Mouse (Mus musculus) cerebellum, postnatal 4 days (tissue): ENCODE data around the gene Glo1.
A peak's percentile ranks its signal among the peaks of the same experiment; 100 is the strongest.

Experiments used
- DNase-seq, 2 experiments: peaks; one replicate each; pipeline ENCODE4 v3.0.0; 2022; ENCODE audit warnings: low spot score in 2 of 2, mixed read lengths in 1 of 2

Gene Glo1

DNA sequence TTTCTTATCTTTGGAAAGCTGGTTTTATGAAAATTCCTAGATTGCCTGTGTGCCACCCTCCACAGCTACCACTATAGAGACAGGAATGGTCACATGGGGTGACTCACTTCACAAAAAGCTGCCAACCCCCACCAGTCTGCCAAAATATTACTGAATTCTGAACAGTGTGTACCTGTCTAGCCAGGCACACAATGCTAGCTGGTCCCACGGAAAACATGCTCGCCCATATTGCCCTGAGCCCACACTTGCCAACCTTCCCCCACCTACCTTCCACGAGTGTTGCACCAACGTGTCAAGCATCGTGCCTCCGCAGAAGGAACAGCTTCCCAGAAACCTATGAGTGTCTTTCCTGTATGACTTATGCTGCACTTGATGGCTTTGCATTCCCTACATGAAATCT is 45.5 kb downstream of the Glo1 start:
- no peak for DNase-seq

DNA sequence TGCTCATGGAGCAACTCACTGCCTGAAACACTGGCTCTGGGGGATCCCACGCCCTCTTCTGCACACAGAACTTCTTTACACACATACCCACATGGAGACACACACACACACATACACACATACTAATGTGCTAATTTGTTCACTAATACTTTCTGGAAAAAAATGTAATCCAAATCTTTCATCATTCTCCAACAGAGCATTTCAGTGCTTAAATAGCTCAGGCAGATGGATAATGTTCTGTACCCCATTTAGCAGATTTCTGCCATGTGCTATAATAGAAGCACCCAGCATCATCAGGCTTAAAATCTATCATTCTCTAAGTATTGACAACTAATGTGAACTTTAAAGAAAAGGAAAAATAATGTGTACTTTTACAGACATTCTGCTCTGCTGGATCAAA is 45.9 kb downstream of the Glo1 start:
- DNase-seq = no peak

DNA sequence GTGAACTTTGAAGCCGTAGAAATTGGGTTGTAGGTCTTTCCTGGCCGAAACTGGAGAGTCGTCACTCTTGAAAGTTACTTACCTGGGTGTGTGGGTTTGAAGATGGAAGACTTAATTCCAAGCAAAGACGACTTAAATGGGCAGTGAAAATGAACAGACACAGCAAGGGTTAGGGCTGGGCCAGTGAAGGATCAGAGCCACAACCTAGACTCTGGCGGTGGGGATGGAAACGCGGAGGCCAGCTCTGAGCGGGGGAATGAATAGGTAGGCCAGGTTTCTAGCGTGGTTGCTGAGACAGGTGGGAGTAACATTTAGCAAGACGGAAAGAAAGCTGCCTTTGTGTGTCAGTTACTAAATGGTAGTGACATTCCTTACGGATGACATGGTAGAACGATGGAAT is 49.7 kb downstream of the Glo1 start:
- peak in 1 of 2 experiments; percentile 22 for DNase-seq

DNA sequence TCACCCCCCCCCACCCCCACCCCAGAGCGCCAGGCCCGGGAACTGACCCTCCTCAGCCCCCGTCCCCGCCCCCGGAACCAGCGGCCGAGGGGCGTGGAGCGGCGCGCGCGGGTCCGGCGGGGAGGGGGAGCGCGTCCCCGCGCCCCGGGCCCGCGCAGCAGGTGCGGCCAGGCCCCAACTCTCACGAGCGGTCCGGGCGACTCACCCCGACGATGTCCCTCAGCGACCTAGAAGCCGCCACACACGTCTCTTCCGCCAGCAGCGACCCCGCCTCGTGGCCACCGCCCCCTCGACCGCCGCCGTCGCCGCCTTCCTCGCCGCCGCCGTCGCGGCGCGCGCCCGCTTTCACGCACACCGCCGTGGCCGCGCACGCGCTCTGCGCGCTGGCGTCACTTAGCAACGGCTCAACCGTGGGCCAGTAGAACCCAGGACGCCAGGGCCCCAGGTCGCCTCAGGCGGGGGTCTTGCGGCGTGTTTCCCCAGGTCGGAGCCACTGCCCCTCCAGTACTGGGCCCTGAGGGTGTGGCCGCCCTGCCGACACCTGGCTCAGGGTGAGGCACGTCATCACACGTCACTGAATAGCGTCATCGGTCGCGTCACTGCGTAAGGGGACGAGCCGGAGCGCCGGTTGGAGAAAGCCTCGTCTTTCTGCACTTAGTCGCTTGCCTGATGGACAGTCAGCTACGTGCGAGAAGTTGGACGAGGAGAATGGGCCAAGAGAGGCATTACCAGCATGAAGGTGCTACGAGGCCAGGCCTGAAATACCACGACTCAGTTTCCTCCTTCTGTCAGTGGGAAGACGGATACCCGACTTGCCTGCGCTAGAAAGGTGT is 50.5 kb downstream of the Glo1 start, which contains the start of gene Btbd9:
Btbd9 (minus strand) TSS at position 548 of the 833 bp plus-strand sequence.
- peak; percentile 84 to 97 for DNase-seq

DNA sequence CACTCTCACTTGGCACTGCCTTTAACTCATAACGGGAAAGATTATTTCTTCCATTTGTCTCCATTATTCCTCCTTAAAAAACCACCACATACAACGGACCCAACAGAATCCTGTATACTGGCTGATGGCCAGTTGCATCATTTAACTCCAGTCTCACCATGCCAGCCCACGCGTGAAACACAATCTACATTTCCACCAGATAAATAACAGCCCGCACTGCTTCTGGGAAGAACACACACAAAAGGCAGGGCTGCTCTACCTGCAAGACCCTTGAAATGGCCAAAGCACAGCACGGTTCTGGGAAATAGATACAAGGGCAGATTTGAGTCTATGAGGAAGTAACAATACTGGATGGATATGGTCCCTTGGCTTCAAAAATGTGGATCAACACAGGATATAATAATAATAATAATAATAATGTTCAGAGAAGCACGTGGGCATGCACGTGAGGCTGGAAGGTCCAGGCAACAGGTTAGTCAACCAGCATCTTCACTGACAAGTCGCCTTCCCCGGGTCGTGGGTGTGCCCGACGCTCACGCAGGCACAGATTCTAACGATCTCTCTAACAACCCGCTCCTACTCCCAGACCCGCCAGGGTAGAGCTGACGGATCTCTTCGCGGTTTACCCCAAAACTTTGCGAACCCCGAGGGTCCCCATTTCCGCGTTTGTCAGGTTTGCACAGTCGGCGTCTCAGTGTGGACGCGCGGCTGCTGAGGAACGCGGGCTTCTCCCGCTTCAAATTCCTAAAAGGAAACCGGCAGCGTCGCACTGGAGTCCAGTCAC is 51.4 kb downstream of the Glo1 start:
- no peak for DNase-seq

DNA sequence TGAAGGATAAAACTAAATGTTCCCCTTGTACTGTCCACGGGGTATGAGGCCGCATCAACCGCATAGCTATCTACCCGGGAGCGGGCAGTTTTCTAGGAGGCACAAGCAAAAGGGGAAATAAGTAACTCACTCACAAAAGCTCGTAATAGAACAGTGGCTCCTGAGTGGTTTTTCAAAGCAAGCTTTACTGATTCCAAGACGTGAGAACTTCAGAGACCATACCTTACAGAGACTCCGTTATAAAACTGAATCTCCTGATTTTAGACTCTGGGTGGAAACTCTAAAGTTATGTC is 51.9 kb downstream of the Glo1 start:
- DNase-seq = no peak

DNA sequence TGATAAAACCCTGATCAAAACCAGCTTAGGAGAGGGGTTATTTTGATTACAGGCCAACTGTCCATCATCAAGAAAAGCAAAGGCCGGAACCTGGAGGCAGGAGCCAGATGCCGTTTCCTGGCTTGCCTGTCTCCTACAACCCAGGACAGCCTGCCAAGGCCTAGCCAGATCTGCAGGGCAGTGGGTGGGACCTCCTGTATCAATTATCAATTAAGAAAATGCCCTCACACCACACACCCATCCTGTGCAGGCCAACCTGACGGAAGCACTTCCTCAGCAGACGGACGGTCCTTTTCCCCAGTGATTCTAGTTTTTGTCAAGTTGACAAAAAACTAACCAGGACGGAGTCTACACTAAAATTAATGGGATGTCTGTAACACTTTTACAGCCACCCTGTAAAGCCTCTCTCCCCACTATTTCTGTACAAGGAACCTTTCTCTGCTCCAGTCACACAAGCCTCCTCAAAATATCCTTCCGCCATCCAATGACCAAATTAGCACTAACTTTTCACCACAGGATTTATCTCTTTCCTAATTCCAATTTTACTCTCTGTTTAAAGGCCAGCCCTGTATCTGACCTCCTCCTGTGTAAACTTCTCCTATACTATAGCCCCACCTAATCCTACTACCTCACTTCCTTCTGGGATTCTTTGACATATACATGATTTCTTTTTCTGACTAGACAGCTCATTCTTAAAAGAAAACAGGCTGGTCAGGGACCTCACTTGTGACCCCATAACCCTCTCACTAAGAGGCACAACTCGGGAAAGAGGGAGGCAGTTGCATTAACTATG is 52.5 kb downstream of the Glo1 start:
- no peak for DNase-seq

DNA sequence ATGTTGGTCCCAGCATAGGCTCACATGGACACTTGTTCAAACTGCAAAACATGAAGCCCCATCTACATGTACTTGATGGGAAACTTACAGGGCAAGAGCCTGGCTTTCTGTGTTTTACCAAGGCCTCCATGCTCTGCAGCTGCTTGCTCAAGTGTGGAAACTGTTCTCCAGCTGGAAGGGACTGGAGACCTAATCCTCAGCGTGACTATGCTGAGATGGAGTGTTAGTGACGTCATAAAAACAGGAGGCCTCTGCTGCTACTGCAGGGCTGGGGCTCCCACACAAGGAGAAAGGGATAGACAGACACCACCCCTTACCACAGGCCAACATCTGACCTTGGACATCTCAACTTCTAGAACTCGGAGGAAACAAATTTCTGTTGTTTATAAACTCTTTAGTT is 55.7 kb downstream of the Glo1 start:
- DNase-seq = no peak

DNA sequence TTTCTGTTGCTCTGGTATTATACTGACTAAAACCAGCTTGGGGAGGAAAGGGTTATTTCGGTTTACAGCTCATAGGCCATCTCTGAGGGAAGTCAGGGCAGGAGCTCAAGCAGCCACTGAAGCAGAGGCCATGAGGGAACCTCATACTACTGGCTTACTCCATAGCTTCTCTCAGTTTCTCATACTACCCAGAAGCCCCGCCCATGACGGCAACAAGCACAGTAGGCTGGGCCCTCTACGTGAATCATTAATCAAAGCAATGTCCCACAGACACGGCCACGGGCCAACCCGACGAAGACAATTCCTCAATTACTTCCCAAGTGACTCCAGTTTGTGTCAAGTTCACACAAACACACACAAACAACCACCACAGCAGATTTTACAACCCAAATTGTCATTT is 56.5 kb downstream of the Glo1 start:
- no peak for DNase-seq

DNA sequence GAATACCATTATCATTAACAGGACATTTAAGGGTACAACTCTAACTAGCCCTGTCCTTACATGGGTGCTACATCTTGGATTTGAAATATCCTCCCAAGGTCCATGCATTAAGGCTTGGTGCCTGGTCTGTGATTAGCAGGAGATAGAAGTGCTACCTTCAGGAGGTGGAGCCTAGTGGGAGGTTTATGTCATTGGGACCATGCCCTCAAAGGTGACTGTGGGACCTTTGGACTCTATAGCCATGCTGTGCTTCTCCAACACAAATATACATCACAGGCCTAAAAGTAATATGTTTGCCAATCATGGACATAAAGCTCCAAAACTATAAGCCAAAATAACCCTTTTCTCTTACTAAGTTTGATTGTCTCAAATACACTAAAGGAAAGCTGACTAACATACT is 58.2 kb downstream of the Glo1 start:
- DNase-seq = no peak

DNA sequence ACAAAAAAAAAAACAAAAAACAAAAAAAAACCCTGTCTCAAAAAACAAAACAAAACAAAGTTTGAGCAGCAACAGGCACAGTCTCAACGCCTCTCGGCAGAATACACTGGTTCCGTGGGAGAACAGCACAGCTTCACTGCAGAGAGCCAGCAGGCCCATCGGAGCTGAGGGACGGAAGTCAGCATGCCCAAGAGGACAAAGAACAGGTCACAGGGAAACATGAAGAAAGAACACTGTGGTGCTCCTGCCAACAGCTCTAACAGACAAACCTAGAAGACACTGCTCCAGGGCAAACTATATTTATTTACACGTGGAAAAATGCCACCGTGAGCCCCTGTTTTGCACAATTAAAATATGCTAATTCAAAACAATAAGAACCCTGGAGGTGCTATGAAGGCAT is 61.7 kb downstream of the Glo1 start:
- no peak for DNase-seq

DNA sequence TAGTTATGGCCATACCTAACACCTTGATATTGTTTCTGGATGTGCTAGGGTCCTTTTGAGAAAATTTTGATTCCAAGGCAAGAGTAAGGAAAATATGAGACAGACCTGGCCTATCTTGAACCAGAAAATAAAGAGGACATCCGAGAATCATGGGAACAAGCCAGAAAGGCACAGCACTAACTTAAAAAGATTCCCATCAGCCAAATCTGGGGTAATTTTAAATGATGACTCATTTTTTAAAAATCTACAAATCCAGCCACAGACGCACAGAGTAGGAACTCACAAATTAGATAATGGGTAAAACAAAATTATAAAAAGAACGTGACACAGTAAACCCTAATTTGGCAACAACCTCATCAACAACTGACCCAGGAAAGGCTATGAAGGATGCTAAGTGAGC is 62.3 kb downstream of the Glo1 start:
- no peak for DNase-seq

DNA sequence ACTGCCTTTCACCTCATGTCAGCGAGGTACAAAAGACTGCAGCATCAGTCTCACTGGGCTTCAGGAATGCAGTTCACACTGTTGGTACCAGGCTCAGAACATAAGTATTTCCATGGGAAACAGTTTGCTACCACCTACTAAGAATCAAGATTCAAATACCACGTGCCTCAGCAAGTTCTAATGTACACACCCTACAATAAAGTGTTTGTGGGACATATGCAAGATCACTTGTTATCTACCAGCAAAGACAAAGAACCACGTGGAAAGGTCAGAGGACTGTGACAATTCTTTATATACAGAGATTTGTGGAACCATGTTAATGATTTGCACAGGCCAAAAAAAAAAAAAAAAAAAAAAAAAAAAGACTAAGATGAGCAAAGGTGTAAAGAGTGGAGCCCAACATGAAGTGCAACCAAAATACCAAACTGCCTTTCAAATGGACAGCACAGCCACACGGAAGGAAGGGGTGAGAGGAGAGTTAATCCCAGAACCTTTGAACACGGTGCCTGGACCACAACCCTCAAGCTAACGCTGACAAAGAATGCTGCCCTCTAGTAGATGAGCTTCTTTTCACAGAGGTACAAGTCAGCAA is 63.1 kb downstream of the Glo1 start:
- DNase-seq = no peak

DNA sequence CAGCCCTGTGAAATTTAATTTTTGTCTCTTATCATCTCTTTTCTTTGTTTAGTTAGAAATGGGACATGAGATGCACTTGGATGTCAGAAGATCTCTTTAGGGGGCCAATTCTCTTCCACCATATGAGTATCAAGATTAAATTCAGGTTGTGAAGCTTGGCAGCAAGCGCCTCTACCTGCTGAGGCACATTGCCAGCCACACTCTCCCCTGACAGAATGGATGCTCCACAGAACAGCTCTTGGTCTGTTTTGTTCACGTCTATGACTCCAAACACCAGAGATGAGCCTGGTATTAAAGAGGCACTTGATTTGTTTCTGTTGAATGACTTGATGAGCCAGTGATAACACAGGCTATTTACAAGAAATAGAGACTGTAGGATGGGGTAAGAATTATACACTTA is 63.9 kb downstream of the Glo1 start:
- peak in 1 of 2 experiments; percentile 11 for DNase-seq

DNA sequence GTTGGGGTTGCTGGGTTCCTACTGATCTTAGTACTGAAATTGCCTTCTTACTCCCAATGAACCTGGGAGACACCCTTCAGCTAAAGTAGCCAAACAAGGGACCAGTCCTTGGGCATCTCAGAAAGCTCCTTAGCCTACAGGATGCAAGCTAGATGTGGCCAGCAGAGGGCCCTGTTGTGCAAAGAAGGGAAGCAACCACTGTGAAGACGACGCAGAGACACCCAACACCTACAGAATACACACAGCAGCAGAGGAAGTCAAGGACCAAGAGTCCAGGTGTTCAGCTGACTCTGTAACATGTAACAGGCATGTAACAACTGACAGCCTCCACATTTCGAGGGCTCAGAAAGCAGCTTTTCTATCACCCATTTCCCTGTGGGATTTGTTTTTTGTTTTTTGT is 67.1 kb downstream of the Glo1 start:
- peak in 1 of 2 experiments; percentile 45 for DNase-seq

DNA sequence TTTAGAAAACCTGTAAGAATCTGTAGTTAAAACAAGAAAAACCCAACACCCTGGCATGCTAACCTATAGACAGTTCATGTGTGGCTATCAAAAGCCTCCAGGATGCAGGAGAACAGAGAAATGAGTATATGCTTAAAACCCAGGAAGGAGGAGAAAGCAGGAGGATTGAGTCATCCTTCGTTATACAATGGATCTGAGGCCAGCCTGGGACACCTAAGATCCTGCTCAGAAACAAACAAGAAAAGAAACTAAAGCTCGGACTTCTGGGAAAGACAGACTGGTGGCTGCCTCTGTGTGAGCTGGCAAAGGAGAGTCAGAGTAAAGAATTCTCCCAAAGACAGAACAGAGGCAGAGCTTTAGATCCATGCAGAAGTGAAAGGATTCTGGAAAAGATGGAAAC is 68.0 kb downstream of the Glo1 start:
- DNase-seq = no peak

DNA sequence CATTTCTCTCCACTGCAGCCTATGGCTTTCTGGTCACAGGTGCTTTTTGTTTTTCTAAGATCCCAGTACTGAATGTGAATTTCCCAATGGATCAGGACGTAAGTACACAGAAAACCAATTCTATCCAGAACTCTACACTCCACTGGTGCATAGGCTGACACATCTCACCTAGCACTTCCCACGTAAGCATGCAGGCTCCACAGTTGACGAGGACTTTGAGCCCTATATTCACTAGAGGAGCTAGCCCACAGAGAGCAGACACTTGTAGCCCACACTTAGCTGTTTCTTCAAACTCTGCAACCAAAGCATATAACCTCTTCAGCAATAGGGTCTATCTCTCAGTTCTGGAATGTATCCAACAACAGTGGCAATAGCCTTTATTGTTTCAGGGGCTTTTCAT is 70.2 kb downstream of the Glo1 start:
- DNase-seq = no peak

DNA sequence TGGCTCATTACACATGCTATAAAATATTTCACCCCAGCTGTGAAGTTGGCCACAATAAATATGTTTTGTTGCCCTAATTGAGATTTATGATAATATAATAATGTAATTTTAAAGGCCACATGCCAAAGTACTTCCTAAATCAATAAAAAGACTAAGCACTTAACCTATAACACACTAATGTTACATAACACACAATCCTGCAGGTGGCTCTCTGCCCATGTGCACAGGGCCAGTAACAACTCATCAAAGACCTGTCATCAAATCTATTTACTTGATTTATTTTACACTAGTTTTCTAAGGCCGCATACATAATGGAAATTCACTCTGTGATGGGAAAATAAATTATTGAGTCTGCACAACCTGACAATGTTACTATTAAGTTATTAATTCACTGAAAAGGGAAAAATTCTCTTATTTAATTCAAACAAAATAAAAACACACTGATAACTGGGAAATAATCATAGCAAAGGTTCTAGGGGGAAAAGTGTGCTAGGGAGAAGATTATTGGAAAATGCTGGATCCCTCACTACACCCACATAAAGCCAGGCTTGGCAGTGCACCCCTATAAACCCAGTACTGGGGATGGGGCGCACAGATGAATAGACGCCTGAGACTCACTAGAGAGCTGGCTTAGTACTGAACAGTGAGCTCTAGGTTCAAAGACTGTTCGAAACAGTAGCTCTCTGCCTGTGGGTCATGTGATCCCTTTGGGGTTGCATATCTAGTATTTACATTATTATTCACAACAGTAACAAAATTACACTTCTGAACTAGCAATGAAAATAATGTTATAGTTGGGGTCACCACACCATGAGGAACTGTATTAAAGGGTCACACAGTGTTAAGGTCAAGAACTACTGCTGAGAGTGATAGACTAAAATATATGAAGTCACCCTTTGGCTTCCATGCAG is 73.4 kb downstream of the Glo1 start:
- DNase-seq = no peak

DNA sequence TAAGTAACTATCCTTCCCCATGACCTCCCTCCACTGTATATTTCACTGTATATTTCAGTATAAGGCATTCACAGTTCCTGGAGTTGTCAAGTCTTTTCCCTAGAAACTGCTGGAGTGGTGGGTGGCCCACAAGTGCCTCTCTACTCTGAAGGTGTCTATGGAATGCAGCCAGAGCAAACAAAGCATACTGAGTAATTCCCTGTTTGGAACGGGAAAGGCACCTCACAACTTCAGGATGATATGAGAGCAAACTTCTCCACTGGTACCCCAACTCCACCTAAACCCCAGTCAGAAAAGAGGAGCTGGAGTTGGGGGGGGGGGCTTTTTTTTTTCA is 75.9 kb downstream of the Glo1 start:
- no peak for DNase-seq

DNA sequence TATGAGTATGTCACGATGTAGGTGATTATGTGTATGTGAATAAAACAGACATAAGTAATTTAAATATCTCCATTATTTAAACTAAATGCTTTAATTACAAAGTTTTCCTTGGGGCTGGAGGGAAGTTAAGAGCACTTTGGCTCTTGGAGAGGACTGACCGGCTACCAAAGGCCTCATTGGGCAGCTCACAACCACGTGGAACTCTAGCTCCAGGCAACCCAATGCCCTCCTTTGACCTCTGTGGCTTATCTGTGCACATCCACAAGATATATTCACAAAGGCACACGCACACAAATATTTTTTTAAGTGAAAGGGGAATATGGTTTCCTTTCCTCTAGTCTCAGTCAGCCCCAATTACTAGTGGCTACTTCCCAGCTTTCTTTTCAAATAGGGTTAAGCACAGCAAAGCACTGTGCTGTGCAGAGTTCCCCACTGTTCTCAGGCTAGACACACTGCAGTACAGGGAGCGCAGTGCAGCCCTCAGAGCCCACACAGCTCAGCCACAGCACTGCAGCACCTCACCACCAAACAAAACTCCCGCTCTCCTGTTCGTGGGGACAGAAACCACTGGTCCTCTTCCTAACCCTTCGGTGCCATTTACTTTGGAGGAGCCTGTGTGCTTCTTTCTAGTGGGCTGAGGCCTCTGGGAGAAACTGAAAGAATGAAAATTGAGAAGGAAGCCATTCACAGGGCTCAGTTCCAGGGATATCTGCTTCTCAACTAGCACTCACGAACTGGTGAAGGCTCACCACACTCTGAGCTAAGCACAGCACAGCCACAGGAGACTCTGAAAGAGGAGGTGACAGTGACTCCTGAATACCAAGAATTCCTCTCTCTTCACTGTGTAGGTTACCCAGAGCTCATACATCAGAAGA is 76.5 kb downstream of the Glo1 start:
- DNase-seq = no peak
